Mouse (Mus musculus) c-Kit-negative CD71-positive TER-119-positive erythroid progenitor cells, embryonic 14.5 days (primary cell): ENCODE measurements around the gene Meiob.

Experiments used
- DNase-seq: peaks from one replicate; pipeline ENCODE4 v3.0.0-alpha.2; 2013; ENCODE audit warnings: low read depth, low spot score

Meiob gene

DNA sequence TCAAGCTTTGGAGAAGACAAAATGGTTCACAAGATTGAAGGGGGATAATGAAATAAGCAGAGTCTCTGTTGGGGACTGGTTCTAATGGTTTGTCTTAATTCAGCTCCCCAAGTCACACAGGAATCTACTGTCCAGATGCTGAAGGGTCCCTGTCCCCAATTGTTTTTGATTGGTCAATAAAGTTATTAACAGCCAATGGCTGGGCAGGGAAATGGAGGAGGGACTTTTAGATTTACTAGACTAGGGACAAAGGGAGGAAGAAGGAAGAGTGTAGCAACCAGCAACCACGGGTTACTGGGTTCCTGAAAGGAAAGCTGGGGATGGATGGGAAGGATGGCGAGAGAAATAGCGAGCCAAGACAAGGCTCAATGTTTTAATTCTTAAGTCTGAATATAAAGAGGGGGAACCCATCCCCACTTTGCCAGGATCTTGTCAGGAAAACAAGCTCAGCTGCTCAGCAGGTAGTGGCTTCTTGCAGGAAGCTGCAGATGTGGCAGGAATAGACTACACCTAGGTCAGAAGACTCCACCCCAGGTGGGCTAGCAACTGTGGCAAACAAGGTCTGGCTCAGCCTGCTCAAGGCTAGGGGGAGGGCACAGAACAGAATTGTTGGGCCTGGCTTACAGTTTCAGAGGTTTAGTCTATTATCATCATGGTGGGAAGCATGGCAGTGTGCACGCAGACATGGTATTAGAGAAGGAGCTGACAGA lies 69.8 kb downstream of the Meiob start:
- DNase-seq: no peak

GRCm38 (mm10) chr17:24874405-24874745 lies 70.3 kb downstream of the Meiob start:
- no peak for DNase-seq

GRCm38 (mm10) chr17:24874989-24875388 lies 70.9 kb downstream of the Meiob start:
- no peak for DNase-seq

GRCm38 (mm10) chr17:24877336-24878116 lies 73.4 kb downstream of the Meiob start:
- DNase-seq: no peak

DNA sequence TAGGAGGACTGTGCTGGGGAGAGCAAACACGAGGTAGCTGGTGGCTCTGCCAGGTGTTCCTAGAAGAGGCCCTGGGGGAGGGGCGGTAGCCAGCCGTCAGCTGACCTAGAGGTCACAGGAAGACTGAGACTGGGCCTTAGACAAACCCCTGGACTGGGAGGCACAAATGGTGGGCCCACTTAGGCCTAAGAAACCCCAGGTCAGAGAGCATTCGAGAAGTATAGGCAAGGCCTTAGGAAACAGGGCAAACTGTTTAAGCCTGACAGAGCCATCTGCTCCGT lies 74.0 kb downstream of the Meiob start:
- no peak for DNase-seq

GRCm38 (mm10) chr17:24878531-24878930 lies 74.4 kb downstream of the Meiob start:
- no peak for DNase-seq

GRCm38 (mm10) chr17:24881738-24882440 lies 77.8 kb downstream of the Meiob start:
- no peak for DNase-seq

DNA sequence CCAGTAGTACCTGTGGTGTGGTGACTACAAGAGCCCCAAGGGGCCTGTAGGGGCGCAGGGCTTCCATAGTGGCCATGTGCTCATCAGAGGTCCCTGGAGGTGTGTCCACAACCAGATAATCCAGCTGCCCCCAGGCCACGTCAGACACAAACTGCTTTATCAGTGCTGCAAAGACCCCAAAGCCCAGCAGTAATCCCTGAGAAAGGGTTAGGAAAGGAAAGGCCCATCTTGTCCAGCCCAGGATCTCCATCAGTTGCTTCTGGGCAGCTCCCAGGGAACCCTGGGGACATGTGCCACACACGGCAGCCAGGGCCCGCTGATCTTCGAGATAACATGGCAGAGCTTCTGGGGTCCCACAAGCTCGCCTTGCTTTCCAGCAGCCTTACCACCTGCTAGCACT lies 80.3 kb downstream of the Meiob start:
- DNase-seq: no peak

DNA sequence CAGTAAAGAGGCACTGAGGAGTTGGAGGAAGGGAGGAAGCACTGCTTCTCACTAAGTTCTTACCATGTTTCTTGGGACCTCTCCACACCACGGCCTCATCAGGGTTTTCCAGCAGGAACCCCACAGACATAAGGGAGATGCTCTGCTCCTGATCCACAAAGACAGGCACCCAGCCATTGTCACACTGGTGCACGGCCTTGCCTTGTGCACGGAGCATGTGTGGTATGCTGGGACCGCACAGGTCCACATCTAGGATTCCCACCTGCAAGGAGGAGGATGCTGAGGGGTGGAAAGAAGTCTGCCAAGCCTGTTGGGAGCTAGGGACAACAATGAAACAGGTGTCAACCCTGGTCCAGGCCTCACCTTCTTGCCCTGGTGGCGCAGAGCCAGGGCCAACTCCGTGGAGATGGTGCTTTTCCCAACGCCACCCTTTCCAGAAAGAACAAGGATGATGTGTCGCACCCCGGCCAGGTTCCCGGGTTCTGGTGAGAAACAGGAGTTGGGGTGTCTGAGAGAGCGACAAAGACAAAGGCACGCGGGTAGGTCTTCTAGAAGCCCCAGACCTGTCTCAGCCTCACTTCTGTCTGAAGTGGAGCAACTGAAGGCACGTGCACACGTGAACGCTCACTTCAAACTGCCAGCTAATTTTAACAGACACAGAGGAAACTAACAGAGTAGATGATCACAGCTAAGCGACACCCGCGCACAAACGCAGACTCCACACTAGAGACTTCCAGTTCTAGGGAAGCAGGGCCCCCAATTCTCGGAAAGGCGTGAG lies 81.5 kb downstream of the Meiob start:
- DNase-seq: no peak

DNA sequence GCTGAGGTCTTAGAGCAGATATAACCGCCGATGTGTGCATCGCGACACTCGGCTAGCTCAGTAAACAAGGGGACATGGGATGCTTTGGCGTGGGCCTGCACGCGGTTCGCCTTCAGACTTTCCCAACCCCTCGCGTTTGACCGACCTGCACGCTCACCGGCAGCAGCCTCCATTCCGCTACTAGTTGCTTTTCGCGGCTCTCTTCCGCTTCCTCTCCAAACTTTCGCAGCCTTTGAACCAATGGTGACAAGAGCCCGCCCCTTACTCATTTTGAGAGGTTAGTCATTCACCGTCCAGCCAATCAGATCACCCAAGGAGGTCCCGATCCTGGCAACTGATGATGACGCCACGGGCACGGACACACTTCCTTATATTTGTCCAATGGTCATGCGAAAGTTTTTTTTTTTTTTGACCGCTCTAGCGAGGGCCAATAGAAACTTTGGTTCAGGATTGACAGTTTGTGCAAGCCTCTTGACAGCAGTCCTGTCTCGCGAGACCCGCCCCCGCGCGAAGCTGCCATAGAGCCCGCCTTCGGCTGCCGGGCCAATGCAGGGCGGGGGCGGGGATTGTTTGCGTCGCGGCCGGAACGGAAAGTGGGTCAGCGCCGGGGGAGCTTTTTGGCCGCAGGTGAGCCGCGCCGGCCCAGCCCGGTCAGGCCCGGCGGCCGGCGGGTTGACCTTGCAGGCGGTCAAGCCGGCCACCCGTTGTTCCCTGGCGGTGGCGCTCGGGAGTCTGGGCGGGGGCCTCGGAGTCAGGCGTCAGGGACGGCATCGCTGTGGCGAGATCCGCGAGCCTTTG lies 82.2 kb downstream of the Meiob start, which contains the start of the genes Nubp2 and Spsb3:
Nubp2 (minus strand) TSS at position 216 of the 798 bp plus-strand sequence.
Spsb3 (plus strand) TSS at position 510 of the 798 bp plus-strand sequence.
- DNase-seq: peak; percentile 96

DNA sequence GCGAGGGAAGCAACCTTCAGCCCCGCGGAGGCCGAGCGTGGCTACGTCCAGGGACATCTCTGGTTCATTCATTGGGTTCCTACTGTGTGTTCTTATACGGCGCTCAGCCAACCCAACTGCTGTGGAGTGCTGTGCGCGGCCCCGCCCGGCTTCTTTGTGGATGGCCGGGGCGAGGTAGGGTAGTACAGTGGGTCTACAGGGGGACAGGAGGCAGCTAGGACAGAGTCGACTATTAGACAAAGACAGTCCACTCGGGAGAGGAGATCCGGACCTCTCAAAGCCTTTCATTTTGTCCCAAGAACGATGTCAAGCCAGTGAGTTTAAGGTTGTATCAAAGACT lies 82.8 kb downstream of the Meiob start:
- DNase-seq: no peak

DNA sequence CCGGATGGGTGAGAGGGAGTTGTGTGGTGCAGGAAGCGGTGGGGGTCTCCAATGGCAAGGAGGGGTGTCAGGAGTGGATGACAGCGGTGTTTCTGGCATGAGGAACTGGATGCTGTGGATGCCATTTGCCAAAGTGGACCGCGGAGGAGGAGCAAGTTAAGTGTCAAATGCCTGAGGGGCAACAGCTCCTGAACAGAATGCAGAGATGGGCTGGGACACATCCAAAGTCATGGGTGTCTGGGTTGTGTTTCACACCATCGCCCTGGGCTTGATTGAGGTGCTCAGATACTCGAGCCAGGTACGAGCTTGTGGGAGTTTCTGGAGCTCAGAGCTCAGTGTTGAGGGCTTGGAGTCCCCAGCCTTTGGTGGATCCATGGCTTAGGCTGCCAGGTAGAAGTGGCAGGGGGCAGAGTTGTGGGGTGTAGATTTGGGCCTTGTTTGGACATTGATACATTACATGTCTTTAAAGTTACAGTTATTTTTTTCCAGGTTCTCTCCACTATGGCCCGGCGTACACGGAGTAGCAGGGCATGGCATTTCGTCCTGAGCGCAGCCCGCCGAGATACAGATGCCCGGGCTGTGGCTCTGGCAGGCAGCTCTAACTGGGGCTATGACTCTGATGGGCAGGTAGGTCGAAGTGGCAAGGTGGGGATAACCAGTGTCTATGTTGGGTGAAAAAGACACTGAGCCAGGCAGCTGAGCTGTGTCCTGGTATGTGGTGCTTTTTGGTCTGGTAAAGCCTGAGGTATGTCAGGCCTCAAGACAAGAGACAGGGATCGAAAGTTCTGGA lies 83.4 kb downstream of the Meiob start:
- DNase-seq: no peak

DNA sequence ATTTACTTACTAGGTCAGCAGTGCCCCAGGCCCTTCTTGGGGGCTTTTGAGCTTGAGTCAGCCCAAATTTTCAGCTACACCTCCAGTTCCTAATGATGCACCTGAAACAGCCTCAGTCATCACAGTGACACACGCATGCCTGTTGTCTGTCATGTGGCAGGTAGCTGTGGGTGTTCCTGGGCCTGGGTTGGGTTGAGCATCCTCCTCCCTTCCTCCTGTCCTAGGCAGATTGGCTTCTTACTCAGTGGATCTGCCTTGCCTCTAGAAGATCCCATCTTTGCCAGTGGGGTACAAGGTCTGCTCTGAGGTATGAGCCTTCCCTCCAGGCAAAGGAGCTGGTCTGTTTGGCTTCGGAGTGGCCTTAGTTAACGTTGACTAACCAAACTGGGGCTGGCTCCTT lies 84.8 kb downstream of the Meiob start:
- DNase-seq: no peak
